Mouse (Mus musculus) hindbrain, postnatal 0 days (tissue): ENCODE measurements at regions not wholly inside any gene's neighbourhood (a gene's known extent, or its start where the extent isn't known, plus 50 kb on each side); places are given as distances from the start of the nearest gene placed in this dataset.

Experiments used
- ATAC-seq: fragments of 200-750 bp; cut with Nextera tagmentation; 2 replicates; pipeline ENCODE4 v1.8.0; 2017; ENCODE audit warnings: mild to moderate bottlenecking, moderate TSS enrichment, moderate library complexity
- DNase-seq: peaks from one replicate; pipeline ENCODE4 v3.0.0-alpha.2; 2015; ENCODE audit warnings: low spot score
- H3K27ac ChIP-seq: fragments of 300-500 bp; sonication (generic); 2 replicates; pipeline ENCODE4 v1.5.1; 2014; ENCODE audit warnings: mild to moderate bottlenecking
- H3K27me3 ChIP-seq: fragments of 300-500 bp; sonication (generic); 2 replicates; pipeline ENCODE4 v1.6.1; 2014; ENCODE audit warnings: low read length, mixed read lengths; ENCODE audit not compliant: insufficient read depth
- H3K36me3 ChIP-seq: fragments of 300-500 bp; sonication (generic); 2 replicates; pipeline ENCODE4 v1.6.1; 2014; ENCODE audit warnings: low read length, mixed read lengths; ENCODE audit not compliant: insufficient read depth
- H3K4me1 ChIP-seq: fragments of 300-500 bp; sonication (generic); 2 replicates; pipeline ENCODE4 v1.6.1; 2014; ENCODE audit warnings: antibody characterized with exemption, low read length, mixed read lengths; ENCODE audit not compliant: insufficient read depth
- H3K4me2 ChIP-seq: fragments of 300-500 bp; sonication (generic); 2 replicates; pipeline ENCODE4 v1.6.1; 2014; ENCODE audit warnings: low read depth, mild to moderate bottlenecking, low read length, moderate library complexity, mixed read lengths
- H3K4me3 ChIP-seq: fragments of 300-500 bp; sonication (generic); 2 replicates; pipeline ENCODE4 v1.5.1; 2014; ENCODE audit warnings: low read length
- H3K9ac ChIP-seq: fragments of 300-500 bp; sonication (generic); replicated peaks from 2 replicates; pipeline ENCODE4 v1.6.1; 2014; ENCODE audit warnings: mild to moderate bottlenecking, low read length, moderate library complexity, mixed read lengths
- H3K9me3 ChIP-seq: fragments of 300-500 bp; sonication (generic); 2 replicates; pipeline ENCODE4 v1.6.1; 2016; ENCODE audit warnings: low read length, mixed read lengths
- CTCF ChIP-seq: IDR thresholded peaks from 2 replicates; pipeline ENCODE4 v1.5.1; 2016; ENCODE audit warnings: antibody characterized with exemption, control low read depth, low read depth
- WGBS: fragments of 180-500 bp; shearing (Covaris S2); extraction: QIAGEN DNeasy Blood & Tissue Kit; methylation state at CpG from one replicate; pipeline ENCODE4 v1.1.7; 2014; 5-methylcytosine and 5-hydroxymethylcytosine counted together

- no peaks in the 10 kb centered on the region for H3K27me3 ChIP-seq
- no peak for DNase-seq
- no peaks in the 10 kb centered on the region for H3K36me3 ChIP-seq
- H3K9me3 ChIP-seq, result no peaks in the 10 kb centered on the region
- TF ChIP-seq CTCF, result no peak
- H3K4me1 ChIP-seq, result peaks cover 11% of the 10 kb centered on the region
- H3K4me3 ChIP-seq, result no peak overlapping the region
- 69% methylated on average over 7 of the region's 7 CpGs for WGBS
- no peak for ATAC-seq
- H3K9ac ChIP-seq, result no peak overlapping the region
- no peak overlapping the region for H3K4me2 ChIP-seq
- H3K27ac ChIP-seq, result no peak overlapping the region
Measured at GRCm38 (mm10) chr13:107547073-107547472, 497.2 kb upstream of the Smim15 start.

GRCm38 (mm10) chr13:107546181-107546900, 497.9 kb upstream of the Smim15 start:
- H3K9ac ChIP-seq, result peak overlapping the region; percentile 21; the same call in 1 of the 2 replicates
- no peaks in the 10 kb centered on the region for H3K9me3 ChIP-seq
- no peak for TF ChIP-seq CTCF
- H3K4me2 ChIP-seq, result peak overlapping the region; percentile 13; the same call in 1 of the 2 replicates
- no peaks in the 10 kb centered on the region for H3K27me3 ChIP-seq
- peaks cover 18% of the 10 kb centered on the region for H3K4me1 ChIP-seq
- no peaks in the 10 kb centered on the region for H3K36me3 ChIP-seq
- WGBS, result 33% methylated on average over 10 of the region's 10 CpGs
- peak; percentile 35 for DNase-seq
- ATAC-seq, result 0 out of 2 replicates have a peak, but pooled peaks have one; percentile 6
- peak overlapping the region; percentile 51; the same call in 1 of the 2 replicates for H3K27ac ChIP-seq
- no peak overlapping the region for H3K4me3 ChIP-seq

GRCm38 (mm10) chr13:107541635-107541955, 502.7 kb upstream of the Smim15 start:
- WGBS, result 20% methylated on average over 2 of the region's 2 CpGs
- DNase-seq (peak; percentile 75), ATAC-seq (peak; percentile 58)
- peaks cover 32% of the 10 kb centered on the region for H3K4me1 ChIP-seq
- H3K9me3 ChIP-seq, result no peaks in the 10 kb centered on the region
- H3K4me2 ChIP-seq, result no peak overlapping the region
- H3K36me3 ChIP-seq, result no peaks in the 10 kb centered on the region
- H3K27me3 ChIP-seq, result no peaks in the 10 kb centered on the region
- no peak for TF ChIP-seq CTCF
- peak overlapping the region; percentile 85 for H3K27ac ChIP-seq
- peak overlapping the region; percentile 24; the same call in 1 of the 2 replicates for H3K9ac ChIP-seq
- no peak overlapping the region for H3K4me3 ChIP-seq

- Histone ChIP-seq H3K9me3 (no peaks in the 10 kb centered on the region), H3K4me1 (peaks cover 27% of the 10 kb centered on the region), H3K36me3 (no peaks in the 10 kb centered on the region), H3K4me2 (0 out of 2 replicates have a peak overlapping the region, but pooled peaks have one; percentile 16), H3K4me3 (no peak overlapping the region), H3K27ac (peak overlapping the region; percentile 85), H3K9ac (peak overlapping the region; percentile 24), H3K27me3 (no peaks in the 10 kb centered on the region)
- TF ChIP-seq CTCF, result no peak
- DNase-seq, result peak; percentile 84
- peak; percentile 91 for ATAC-seq
- WGBS, result 18% methylated on average over 16 of the region's 16 CpGs
Measured at GRCm38 (mm10) chr13:107540784-107541634, 503.2 kb upstream of the Smim15 start.

GRCm38 (mm10) chr13:107540305-107540704, 503.9 kb upstream of the Smim15 start:
- peak; percentile 69 for ATAC-seq
- H3K4me1 ChIP-seq, result peaks cover 23% of the 10 kb centered on the region
- H3K9me3 ChIP-seq, result no peaks in the 10 kb centered on the region
- TF ChIP-seq CTCF, result no peak
- H3K27ac ChIP-seq, result peak overlapping the region; percentile 85
- WGBS, result 19% methylated on average over 7 of the region's 7 CpGs
- H3K27me3 ChIP-seq, result no peaks in the 10 kb centered on the region
- peak overlapping the region; percentile 24; the same call in 1 of the 2 replicates for H3K9ac ChIP-seq
- no peak overlapping the region for H3K4me3 ChIP-seq
- no peaks in the 10 kb centered on the region for H3K36me3 ChIP-seq
- DNase-seq, result peak; percentile 54
- peak overlapping the region; percentile 16; the same call in 1 of the 2 replicates for H3K4me2 ChIP-seq

- no peak for TF ChIP-seq CTCF
Measured at GRCm38 (mm10) chr13:107539867-107540266, 504.4 kb upstream of the Smim15 start.

More at GRCm38 (mm10) chr13:107539867-107540266, 504.4 kb upstream of the Smim15 start:
- no peaks in the 10 kb centered on the region for H3K27me3 ChIP-seq
- no peaks in the 10 kb centered on the region for H3K36me3 ChIP-seq
- DNase-seq (peak; percentile 2), ATAC-seq (no peak)
- H3K4me2 ChIP-seq, result no peak overlapping the region; the same call in 1 of the 2 replicates
- H3K4me3 ChIP-seq, result no peak overlapping the region
- H3K9ac ChIP-seq, result no peak overlapping the region; the same call in 1 of the 2 replicates
- H3K9me3 ChIP-seq, result no peaks in the 10 kb centered on the region
- H3K4me1 ChIP-seq, result peaks cover 23% of the 10 kb centered on the region
- H3K27ac ChIP-seq, result peak overlapping the region; percentile 85
- 67% methylated on average over 4 of the region's 4 CpGs for WGBS
